Mouse (Mus musculus) megakaryocyte progenitor cell, adult 5-6 weeks (primary cell): Measurements from ENCODE around the gene Primpol. TPM values are rescaled to one million over a fixed set of nuclear protein-coding genes. Genes with fewer than 3 reads are reported as not detected.
"Not testable (repeated sequence)": the region's sequence is repeated elsewhere in the genome, so short reads cannot be mapped to it uniquely, and the experiment has no call there.

Experiments
- ATAC-seq: replicated peaks from 2 replicates; pipeline ENCODE4 v1.8.0; 2016; ENCODE audit warnings: mild to moderate bottlenecking, moderate TSS enrichment, inconsistent platforms; ENCODE audit not compliant: poor library complexity
- total RNA-seq, 2 experiments: library from RNA; stranded (forward) in 1 of 2; stranded (reverse) in 1 of 2; fragments of 157-497, 149-512 nt in 1 of 2; fragments of 200-1000 nt in 1 of 2; gene quantifications; 2 replicates each; pipeline versions ENCODE4 v1.2.3 to v1.2.4; 2015 to 2017

Primpol gene
- total RNA-seq, 2 experiments from 2014 or later, result 7.5 to 16.4 TPM

GRCm38 (mm10) chr8:46606930-46607329 is 10.1 kb downstream of the Primpol start:
- no peak for ATAC-seq

DNA sequence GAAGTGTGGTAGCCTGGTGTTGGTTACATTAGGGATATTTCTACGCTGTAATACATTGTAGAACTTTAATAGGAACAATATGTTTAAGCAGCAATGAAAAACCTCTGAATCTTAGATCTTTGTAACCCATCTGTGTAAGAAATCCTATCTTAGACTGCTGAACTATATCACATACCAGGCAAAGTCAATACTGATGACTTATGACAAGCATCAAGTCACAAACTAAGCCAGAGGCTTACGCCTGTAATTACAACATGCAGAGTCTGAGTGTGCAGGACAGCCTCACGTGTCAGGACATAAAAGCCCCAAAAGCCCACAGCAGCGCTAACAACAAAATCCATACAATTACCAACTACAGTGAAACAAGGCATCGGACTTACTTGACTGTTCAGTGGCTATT is 13.4 kb downstream of the Primpol start:
- no peak for ATAC-seq

DNA sequence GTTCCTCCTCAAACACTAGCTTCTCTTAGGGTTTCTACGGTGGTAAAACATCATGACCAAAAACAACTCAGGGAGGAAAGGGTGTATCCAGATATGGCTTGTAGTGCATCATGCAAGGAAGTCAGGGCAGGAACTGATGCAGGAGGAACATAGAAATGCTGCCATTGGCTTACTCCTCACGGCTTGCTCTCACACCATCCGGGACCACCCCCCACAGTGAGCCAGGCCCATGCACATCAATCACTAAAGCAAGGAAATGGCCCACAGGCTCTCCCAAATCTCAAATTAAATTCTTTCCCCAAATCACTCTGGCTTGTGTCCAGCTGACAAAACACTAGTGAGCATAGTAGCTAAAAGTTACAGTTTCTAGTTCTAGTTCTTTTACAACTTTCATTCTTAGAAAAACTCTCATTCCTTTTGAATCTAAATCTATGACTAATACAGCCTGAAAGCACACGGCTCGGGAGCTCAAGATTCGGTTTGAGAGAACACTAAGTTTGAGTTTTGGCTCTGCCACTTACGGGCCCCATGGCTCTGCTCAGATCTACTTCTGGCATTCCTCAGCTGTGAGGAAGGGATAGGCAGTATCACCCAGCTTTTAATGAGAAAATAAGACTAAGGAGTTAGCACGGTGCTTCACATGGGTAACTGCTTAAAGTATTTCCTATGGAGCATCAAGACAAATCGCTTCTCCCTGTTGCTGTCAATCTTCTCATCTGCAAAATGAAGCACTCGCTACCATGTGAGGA is 15.9 kb downstream of the Primpol start:
- no peak for ATAC-seq

GRCm38 (mm10) chr8:46599314-46599904 is 17.6 kb downstream of the Primpol start:
- no peak for ATAC-seq

GRCm38 (mm10) chr8:46598753-46599152 is 18.3 kb downstream of the Primpol start:
- peak; percentile 62 for ATAC-seq

GRCm38 (mm10) chr8:46598114-46598513 is 18.9 kb downstream of the Primpol start:
- no peak for ATAC-seq

- no peak for ATAC-seq
These were observed 19.6 kb downstream of the Primpol start for GRCm38 (mm10) chr8:46597411-46597810.

- ATAC-seq, result no peak
These were observed 20.5 kb downstream of the Primpol start for GRCm38 (mm10) chr8:46596530-46596929.

- ATAC-seq, result peak; percentile 84
These were observed 21.4 kb downstream of the Primpol start for GRCm38 (mm10) chr8:46595593-46595992.

DNA sequence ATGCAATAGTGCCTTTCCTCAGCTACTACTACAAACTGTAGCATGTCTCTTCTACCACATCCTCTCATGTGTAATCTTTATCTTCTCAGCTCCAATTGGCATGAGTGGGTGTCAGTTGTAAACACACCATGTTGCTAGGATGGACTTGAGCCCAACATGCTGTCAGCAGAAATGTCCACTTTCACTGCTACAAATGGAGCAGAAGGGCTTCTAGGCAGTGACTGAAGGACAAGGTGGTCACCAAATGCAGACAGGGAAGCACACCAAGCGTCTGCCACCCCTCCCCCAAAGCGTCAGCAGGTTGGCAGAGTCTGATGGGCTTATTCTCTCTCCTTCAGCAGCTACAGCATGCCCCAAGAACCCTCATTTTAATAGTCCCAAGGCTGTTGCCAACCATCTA is 23.2 kb downstream of the Primpol start:
- peak; percentile 20 for ATAC-seq

- ATAC-seq, result no peak
These were observed 23.9 kb downstream of the Primpol start for GRCm38 (mm10) chr8:46593067-46593466.

- ATAC-seq, result peak; percentile 76
These were observed 28.3 kb downstream of the Primpol start for GRCm38 (mm10) chr8:46588663-46589062.

GRCm38 (mm10) chr8:46587911-46588310 is 29.1 kb downstream of the Primpol start:
- ATAC-seq, result peak; percentile 81

- no peak for ATAC-seq
These were observed 31.4 kb downstream of the Primpol start for GRCm38 (mm10) chr8:46585576-46585975.

GRCm38 (mm10) chr8:46584328-46584727 is 32.7 kb downstream of the Primpol start:
- ATAC-seq, result not testable (repeated sequence)

DNA sequence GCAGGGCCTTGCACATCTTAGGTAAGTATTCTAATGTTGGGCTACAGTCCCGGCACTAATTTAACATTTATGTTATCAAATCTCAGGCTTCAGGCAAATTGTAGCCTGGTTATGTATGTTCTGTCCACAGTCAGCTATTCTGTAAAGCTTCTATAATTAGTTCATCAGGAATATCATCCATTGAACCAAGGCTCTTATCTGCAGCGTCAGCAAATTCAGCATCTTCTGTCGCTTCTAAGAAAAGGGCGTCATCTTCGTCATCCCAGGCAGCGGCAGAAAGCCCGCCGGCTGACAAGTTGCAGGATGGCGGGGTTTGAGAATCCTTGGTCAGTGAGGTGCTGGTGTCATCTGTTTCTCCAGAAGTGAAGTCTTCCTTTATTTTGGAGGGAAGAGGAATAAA is 38.2 kb downstream of the Primpol start:
- no peak for ATAC-seq

GRCm38 (mm10) chr8:46573964-46574363 is 43.0 kb downstream of the Primpol start:
- ATAC-seq, result no peak

DNA sequence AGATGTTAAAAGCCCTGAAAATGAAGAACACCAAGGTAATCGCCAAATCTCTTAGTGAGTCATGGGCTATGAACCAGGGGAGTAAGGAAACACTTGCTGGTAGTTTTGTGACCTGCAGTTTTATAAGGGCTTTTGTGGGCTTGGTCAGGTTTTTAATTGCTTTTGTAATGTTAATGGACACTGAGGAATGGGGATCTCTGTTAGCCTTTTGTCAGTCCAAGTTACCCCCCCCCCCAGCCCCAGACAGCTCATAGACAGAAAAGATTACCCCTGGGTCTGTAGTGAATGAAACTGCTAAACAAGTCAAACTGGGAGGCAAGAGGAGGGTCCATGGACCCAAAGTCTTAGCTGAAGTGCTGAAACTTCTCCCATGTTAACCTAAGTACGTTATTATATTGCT is 43.6 kb downstream of the Primpol start:
- no peak for ATAC-seq

DNA sequence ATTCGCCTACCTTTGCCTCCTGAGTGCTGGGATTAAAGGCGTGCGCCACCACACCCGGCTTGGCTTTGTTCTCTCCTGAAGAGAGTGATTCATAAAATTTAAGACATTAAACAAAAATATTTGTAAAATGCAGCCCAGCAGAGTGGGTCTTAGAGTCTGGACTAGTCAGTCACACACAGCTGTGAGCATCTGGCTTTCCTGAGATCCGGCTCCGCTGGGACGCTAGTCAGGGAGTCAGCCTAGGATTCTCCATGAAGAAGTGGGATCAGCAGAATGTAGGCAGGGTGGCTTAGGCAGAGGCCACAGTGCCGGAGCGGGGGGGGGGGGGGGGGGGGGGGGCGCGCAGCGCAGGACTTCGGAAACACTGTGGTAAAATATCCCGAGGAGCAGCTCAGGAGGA is 46.3 kb downstream of the Primpol start:
- no peak for ATAC-seq

- ATAC-seq, result peak; percentile 77
These were observed 47.2 kb downstream of the Primpol start for GRCm38 (mm10) chr8:46569659-46570441.

GRCm38 (mm10) chr8:46568942-46569341 is 48.1 kb downstream of the Primpol start:
- ATAC-seq, result peak; percentile 65

GRCm38 (mm10) chr8:46567946-46568345 is 49.1 kb downstream of the Primpol start:
- ATAC-seq, result no peak
